Mouse (Mus musculus) megakaryocyte, adult 5-6 weeks (primary cell): ENCODE data around the gene Kcnip1. TPM values are rescaled to one million over a fixed set of nuclear protein-coding genes. Genes with fewer than 3 reads are reported as not detected.

Experiments
- ATAC-seq: 2 replicates; pipeline ENCODE4 v1.8.0; 2016; ENCODE audit warnings: mild to moderate bottlenecking, inconsistent platforms; ENCODE audit not compliant: poor library complexity, severe bottlenecking
- total RNA-seq, 2 experiments: library from RNA; stranded (forward) in 1 of 2; stranded (reverse) in 1 of 2; fragments of 153-499, 151-499 nt in 1 of 2; fragments of 221-1000, 200-1000 nt in 1 of 2; gene quantifications; 2 replicates each; pipeline versions ENCODE4 v1.2.3 to v1.2.4; 2015 to 2017

The Kcnip1 gene
- total RNA-seq (2015) (0.09 TPM in 1 of 2 replicates, not detected in the other), total RNA-seq (2017) (0.18 TPM in 1 of 2 replicates, not detected in the other)

DNA sequence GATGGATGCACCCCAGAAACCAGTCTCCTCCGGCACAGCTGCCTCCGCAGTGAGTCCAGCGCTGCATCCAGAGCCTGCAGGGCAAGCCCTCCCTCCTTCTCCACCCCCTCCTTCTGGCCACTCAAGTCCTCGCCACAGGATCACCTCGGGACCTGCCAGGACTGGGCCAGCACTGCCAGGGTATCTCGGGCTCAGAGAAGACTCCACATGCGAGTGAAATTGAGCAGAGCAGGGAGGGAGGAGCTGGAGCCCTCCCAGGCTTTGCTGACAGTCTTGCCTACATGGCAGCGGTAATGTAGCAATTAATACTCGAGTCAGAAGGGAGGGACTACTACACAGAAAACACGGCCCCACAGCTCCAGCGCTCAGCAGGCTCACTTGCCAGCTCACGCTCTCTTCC, at the start of gene Kcnip1:
Kcnip1 (minus strand) TSS at position 215 of the 400 bp plus-strand sequence.
- no peak for ATAC-seq

GRCm38 (mm10) chr11:34040061-34040460, 47.1 kb upstream of the Kcnip1 start:
- no peak for ATAC-seq

GRCm38 (mm10) chr11:34035909-34036658, 43.1 kb upstream of the Kcnip1 start:
- ATAC-seq: peak; percentile 61

- ATAC-seq: no peak
Measured at GRCm38 (mm10) chr11:34034794-34035193, 41.8 kb upstream of the Kcnip1 start.

DNA sequence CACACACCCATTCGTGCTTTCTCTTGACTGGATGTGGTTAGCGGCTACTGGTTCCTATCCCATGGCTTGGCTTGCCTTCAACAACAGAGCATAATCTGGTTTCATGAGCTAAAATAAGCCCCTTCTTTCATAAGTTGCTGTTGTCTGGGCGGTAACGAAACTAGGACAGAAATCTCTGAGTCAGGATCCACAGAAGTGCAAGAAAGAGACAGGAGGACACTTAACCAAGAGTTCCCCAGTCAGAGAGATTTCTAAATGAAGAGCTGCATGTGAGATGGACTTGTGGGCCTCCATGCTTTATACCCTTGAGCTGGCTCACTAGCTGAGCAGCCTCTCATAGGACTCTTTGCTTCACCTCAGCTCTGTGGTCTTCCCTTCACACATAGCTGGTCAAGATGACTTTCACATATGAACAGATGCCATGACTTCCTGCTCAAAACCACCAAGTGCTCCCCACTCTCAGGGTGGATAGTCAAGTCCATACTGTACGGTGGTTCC, 41.1 kb upstream of the Kcnip1 start:
- ATAC-seq: peak; percentile 59

GRCm38 (mm10) chr11:34031015-34031805, 38.3 kb upstream of the Kcnip1 start:
- peak; percentile 81 for ATAC-seq

DNA sequence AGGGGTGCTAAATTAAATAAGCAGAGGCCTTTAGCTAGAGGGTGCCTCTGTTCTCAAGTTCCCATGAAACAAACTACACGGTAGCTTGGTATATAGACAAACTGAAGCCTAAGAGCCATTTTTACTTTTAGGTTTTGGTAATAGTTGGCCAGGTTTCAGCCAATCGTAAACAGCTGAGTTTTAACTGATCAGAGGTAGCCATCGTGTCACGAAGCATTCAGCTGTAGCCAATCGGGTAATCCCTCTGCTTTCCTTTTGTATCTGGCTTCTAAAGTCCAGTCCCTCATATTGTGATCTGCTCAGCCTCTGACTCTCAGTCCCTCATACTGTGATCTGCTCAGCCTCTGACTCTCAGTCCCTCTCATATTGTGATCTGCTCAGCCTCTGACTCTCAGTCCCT, 36.7 kb upstream of the Kcnip1 start:
- ATAC-seq: no peak

- peak; percentile 57 for ATAC-seq
Measured at GRCm38 (mm10) chr11:34025091-34025490, 32.1 kb upstream of the Kcnip1 start.

DNA sequence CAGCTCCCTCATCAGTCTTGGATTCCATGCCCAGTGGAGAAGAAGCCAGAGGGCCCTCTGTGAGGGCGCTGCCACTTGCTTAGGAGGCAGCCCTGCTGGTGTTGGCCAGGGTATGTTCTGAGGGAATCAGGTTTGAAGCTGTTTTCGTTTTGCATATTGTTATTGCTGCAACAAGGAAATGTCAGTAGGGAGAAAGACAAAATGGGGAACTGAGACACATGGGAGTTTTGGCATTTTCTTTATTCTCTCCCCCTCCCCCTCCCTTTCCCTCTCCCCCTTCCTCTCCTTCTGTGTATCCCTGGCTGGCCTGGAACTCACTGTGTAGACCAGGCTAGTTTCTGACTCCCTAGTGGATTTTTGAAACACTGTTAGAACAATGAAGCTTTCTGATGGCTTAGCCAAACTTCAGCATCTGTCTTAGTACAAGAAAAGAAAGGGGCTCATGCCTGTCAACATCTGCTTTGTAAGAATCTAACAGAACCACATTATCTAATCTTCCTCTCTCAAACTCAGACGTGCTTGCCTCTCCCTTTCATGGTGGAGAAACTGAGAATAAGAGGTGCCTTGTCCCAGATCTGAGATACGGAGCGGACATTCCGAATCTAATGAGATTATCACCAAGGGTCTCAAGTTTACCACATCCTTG, 19.2 kb upstream of the Kcnip1 start:
- ATAC-seq: peak; percentile 8; the same call in 1 of the 2 replicates

- ATAC-seq: peak; percentile 33
Measured at GRCm38 (mm10) chr11:34010859-34011172, 17.9 kb upstream of the Kcnip1 start.

GRCm38 (mm10) chr11:34010133-34010858, 17.3 kb upstream of the Kcnip1 start:
- ATAC-seq: peak; percentile 71

DNA sequence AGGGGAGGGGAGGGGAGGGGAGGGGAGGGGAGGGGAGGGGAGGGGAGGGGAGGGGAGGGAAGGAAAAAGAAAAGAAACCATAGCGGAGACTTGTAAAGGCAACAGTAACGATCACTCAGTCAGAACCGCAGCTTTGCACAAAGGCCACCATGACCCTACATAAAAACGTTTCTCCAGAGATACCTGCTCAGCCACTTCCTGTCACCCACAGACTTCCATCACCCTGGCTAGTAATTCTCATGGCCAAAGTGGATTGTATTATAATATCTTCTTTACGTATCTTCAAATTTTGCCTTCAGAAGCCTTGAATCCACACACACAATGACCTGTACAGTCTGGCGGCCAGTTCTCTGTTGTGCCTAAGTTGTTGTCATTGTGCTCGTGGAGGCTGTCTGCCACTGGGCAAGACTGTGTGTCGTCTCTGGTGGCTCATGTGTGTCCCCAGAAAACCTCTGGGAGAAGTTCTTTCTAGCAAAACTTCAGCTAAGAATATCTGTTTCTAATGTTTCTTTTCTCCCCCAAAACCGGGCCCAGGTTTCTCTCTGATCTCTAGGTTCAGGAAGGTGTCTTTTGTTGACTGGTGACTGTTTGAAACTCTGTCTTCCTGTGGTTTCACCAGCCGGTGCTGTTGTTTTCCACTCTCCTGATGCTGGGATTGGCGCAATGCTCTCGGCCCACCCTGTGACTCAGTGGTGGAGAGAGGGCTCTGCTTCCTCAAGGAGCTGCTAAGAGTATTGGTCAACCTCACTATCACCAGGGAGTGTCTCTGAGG, 16.6 kb upstream of the Kcnip1 start:
- ATAC-seq: peak; percentile 58

GRCm38 (mm10) chr11:34008702-34009101, 15.8 kb upstream of the Kcnip1 start:
- peak; percentile 55 for ATAC-seq

- ATAC-seq: peak; percentile 53
Measured at GRCm38 (mm10) chr11:34008214-34008613, 15.3 kb upstream of the Kcnip1 start.

- no peak for ATAC-seq
Measured at GRCm38 (mm10) chr11:34007616-34008015, 14.7 kb upstream of the Kcnip1 start.

DNA sequence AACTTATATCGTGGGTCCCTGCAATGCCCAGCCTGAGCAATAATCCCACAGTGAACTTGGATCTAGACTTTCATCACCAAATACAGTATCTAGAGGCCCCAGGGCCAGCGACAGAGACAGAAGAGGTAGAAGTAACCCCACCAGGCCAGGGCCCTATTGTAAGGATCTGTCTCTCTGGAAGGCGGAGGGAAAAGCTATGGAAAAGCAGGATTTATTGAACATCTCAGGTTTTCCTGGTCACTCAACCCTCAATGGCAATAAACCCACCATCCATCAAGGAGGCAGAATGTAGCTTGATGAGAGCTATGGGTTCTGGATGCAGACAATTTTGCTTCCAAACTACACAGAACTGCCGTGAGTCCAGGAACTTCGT, 9.6 kb upstream of the Kcnip1 start:
- no peak for ATAC-seq

- peak; percentile 80 for ATAC-seq
Measured at GRCm38 (mm10) chr11:34001938-34002592, 9.1 kb upstream of the Kcnip1 start.

DNA sequence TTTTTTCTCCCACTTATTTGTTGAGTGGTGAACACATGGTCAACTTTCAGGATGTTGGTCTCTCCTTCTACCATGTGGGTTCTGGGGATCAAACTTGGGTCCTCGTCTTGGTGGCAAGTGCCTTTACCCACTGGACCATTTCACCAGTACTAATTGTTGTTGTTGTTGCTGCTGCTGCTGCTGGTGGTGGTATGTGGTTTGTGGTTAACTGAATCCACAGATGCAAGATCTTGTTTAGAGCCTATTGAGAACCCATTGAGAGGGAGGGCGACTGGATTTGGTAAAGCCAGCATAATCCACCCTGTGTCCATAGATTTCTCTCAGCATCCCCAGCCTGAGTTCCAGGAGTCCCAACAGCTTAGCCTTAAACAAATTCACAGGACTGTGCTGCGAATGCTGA, 7.5 kb upstream of the Kcnip1 start:
- no peak for ATAC-seq

DNA sequence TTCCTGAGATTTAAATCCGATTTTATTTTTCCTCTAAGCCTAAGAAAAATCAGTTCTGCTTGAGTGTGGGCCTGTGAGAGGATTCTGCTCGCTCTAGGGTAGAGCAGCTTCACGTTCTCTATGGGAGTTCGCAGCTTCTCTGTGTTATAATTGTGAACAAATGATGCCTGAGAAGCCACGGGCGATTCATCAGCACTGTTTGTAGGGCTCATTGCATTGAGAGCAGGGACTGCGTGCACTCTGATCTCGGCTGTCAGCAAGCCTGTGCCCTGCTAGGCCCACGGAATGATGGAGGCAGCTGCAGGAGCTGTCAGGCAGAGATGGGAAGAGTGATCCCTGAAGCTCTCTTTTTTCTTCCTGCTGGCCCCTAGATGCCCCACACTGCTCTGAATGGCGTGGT, 5.3 kb upstream of the Kcnip1 start:
- no peak for ATAC-seq

GRCm38 (mm10) chr11:33993496-33993895, 544 bp upstream of the Kcnip1 start:
- no peak for ATAC-seq
